Mouse (Mus musculus) intestine, postnatal 0 days (tissue): Measurements from ENCODE around the gene Zmpste24. TPM values are rescaled to one million over a fixed set of nuclear protein-coding genes. Genes with fewer than 3 reads are reported as not detected.
A peak's percentile ranks its signal among the peaks of the same experiment; 100 is the strongest.

Experiments
- ATAC-seq: fragments of 200-750 bp; cut with Nextera tagmentation; 2 replicates; pipeline ENCODE4 v1.8.0; 2017; ENCODE audit warnings: mild to moderate bottlenecking, moderate TSS enrichment, moderate library complexity
- H3K27ac ChIP-seq: fragments of 300-500 bp; sonication (generic); 2 replicates; pipeline ENCODE4 v1.5.1; 2014; ENCODE audit warnings: mild to moderate bottlenecking, low read depth, low read length, moderate library complexity
- H3K27me3 ChIP-seq: fragments of 300-500 bp; sonication (generic); replicated peaks from 2 replicates; pipeline ENCODE4 v1.6.1; 2014; ENCODE audit warnings: low read length, mixed read lengths; ENCODE audit not compliant: control insufficient read depth, insufficient read depth
- H3K36me3 ChIP-seq: fragments of 300-500 bp; sonication (generic); 2 replicates; pipeline ENCODE4 v1.6.1; 2014; ENCODE audit warnings: mild to moderate bottlenecking, moderate library complexity; ENCODE audit not compliant: control insufficient read depth, insufficient read depth
- H3K4me1 ChIP-seq: fragments of 300-500 bp; sonication (generic); replicated peaks from 2 replicates; pipeline ENCODE4 v1.6.1; 2014; ENCODE audit warnings: antibody characterized with exemption, low read length, mixed read lengths; ENCODE audit not compliant: control insufficient read depth, insufficient read depth
- H3K4me2 ChIP-seq: fragments of 300-500 bp; sonication (generic); replicated peaks from 2 replicates; pipeline ENCODE4 v1.6.1; 2014; ENCODE audit warnings: low read depth, mild to moderate bottlenecking, moderate library complexity
- H3K4me3 ChIP-seq: fragments of 300-500 bp; sonication (generic); 2 replicates; pipeline ENCODE4 v1.5.1; 2014; ENCODE audit warnings: low read depth, low read length
- H3K9ac ChIP-seq: fragments of 300-500 bp; sonication (generic); 2 replicates; pipeline ENCODE4 v1.6.1; 2014; ENCODE audit warnings: mild to moderate bottlenecking, low read depth, low read length
- H3K9me3 ChIP-seq: fragments of 300-500 bp; sonication (generic); 2 replicates; pipeline ENCODE4 v1.6.1; 2016; ENCODE audit warnings: mixed run types; ENCODE audit not compliant: control insufficient read depth
- CTCF ChIP-seq: sonication (generic); IDR thresholded peaks from 2 replicates; pipeline ENCODE4 v1.5.1; 2016; ENCODE audit warnings: low read depth, mild to moderate bottlenecking, control low read depth, antibody characterized with exemption, moderate library complexity
- WGBS: fragments of 180-500 bp; shearing (Covaris S2); extraction: QIAGEN DNeasy Blood & Tissue Kit; methylation state at CpG from one replicate; pipeline ENCODE4 v1.1.7; 2014; 5-methylcytosine and 5-hydroxymethylcytosine counted together
- polyA plus RNA-seq: library from polyadenylated mRNA; unstranded; fragments of >200 nt; fragmentation: Nextera tagmentation; extraction: Ambion mirVana; gene quantifications from 2 replicates; pipeline ENCODE4 v1.2.1, GENCODE M21; 2015

Zmpste24 gene
- polyA plus RNA-seq, 1 experiment from 2014 or later, result 22.9 TPM

GRCm38 (mm10) chr4:121018250-121018649 lies 79.8 kb downstream of the Zmpste24 start:
- TF ChIP-seq CTCF, result no peak
- no peak for ATAC-seq
- H3K4me2 ChIP-seq, result no peak overlapping the region
- no peaks in the 10 kb centered on the region for H3K27me3 ChIP-seq
- H3K9ac ChIP-seq, result no peak overlapping the region
- H3K4me3 ChIP-seq, result no peak overlapping the region
- WGBS, result 74% methylated on average over 3 of the region's 3 CpGs
- no peak overlapping the region for H3K27ac ChIP-seq
- no peaks in the 10 kb centered on the region for H3K36me3 ChIP-seq
- no peaks in the 10 kb centered on the region for H3K9me3 ChIP-seq
- H3K4me1 ChIP-seq, result no peaks in the 10 kb centered on the region

GRCm38 (mm10) chr4:121016928-121017657 lies 80.9 kb downstream of the Zmpste24 start, which contains the start of gene Smap2:
Smap2 (minus strand) TSS chr4:121017247.
- peak within 1 kb of the TSS; percentile 95 for H3K27ac ChIP-seq
- peak; percentile 77 for TF ChIP-seq CTCF
- no peaks in the 10 kb centered on the region for H3K9me3 ChIP-seq
- peak within 1 kb of the TSS; percentile 97 for H3K4me3 ChIP-seq
- ATAC-seq, result peak; percentile 95
- H3K4me2 ChIP-seq, result peak within 1 kb of the TSS; percentile 96
- H3K36me3 ChIP-seq, result no peaks in the 10 kb centered on the region
- no peaks in the 10 kb centered on the region for H3K4me1 ChIP-seq
- H3K27me3 ChIP-seq, result no peaks in the 10 kb centered on the region
- 0% methylated on average over 46 of the region's 48 CpGs for WGBS
- peak within 1 kb of the TSS; percentile 93 for H3K9ac ChIP-seq

- peak overlapping the region; percentile 95 for H3K27ac ChIP-seq
- H3K27me3 ChIP-seq, result no peaks in the 10 kb centered on the region
- peak overlapping the region; percentile 96 for H3K4me2 ChIP-seq
- H3K36me3 ChIP-seq, result no peaks in the 10 kb centered on the region
- H3K4me3 ChIP-seq, result peak overlapping the region; percentile 97
- no peaks in the 10 kb centered on the region for H3K9me3 ChIP-seq
- no peaks in the 10 kb centered on the region for H3K4me1 ChIP-seq
- peak overlapping the region; percentile 93 for H3K9ac ChIP-seq
- peak; percentile 59 for ATAC-seq
- 2% methylated on average over 39 of the region's 40 CpGs for WGBS
- TF ChIP-seq CTCF, result no peak
Measured at GRCm38 (mm10) chr4:121016021-121016898, 81.8 kb downstream of the Zmpste24 start.

- H3K4me2 ChIP-seq, result peak overlapping the region; percentile 96
- H3K4me1 ChIP-seq, result no peaks in the 10 kb centered on the region
- no peaks in the 10 kb centered on the region for H3K9me3 ChIP-seq
- H3K36me3 ChIP-seq, result no peaks in the 10 kb centered on the region
- H3K9ac ChIP-seq, result peak overlapping the region; percentile 27; the same call in 1 of the 2 replicates
- peak overlapping the region; percentile 30; the same call in 1 of the 2 replicates for H3K27ac ChIP-seq
- H3K4me3 ChIP-seq, result peak overlapping the region; percentile 97
- TF ChIP-seq CTCF, result no peak
- ATAC-seq, result no peak
- 67% methylated on average over 7 of the region's 7 CpGs for WGBS
- no peaks in the 10 kb centered on the region for H3K27me3 ChIP-seq
Measured at GRCm38 (mm10) chr4:121015268-121015659, 82.8 kb downstream of the Zmpste24 start.

GRCm38 (mm10) chr4:121014594-121015267 lies 83.3 kb downstream of the Zmpste24 start:
- peak overlapping the region; percentile 96 for H3K4me2 ChIP-seq
- ATAC-seq, result peak; percentile 25; the same call in 1 of the 2 replicates

More at GRCm38 (mm10) chr4:121014594-121015267, 83.3 kb downstream of the Zmpste24 start:
- no peaks in the 10 kb centered on the region for H3K9me3 ChIP-seq
- no peaks in the 10 kb centered on the region for H3K27me3 ChIP-seq
- TF ChIP-seq CTCF, result no peak
- H3K27ac ChIP-seq, result peak overlapping the region; percentile 60; the same call in 1 of the 2 replicates
- peak overlapping the region; percentile 27; the same call in 1 of the 2 replicates for H3K9ac ChIP-seq
- H3K36me3 ChIP-seq, result no peaks in the 10 kb centered on the region
- peak overlapping the region; percentile 97; the same call in 1 of the 2 replicates for H3K4me3 ChIP-seq
- H3K4me1 ChIP-seq, result no peaks in the 10 kb centered on the region; the same call in 1 of the 2 replicates
- WGBS, result 38% methylated on average over 10 of the region's 10 CpGs
